ENCODE assay signal across 27 mouse cellular contexts in genomic region chr15:102590567-102590966, GRCm38 (mm10). TPM values are rescaled to one million over a fixed set of nuclear protein-coding genes. Genes with fewer than 3 reads are reported as not detected.
A peak's percentile ranks its signal among the peaks of the same experiment; 100 is the strongest.
DNase-seq lines count a peak whose midpoint lies in the region; ATAC-seq and TF ChIP-seq lines count a peak whose summit lies in the region.
"Had no signal": no experiment of that assay in that cellular context is flagged by ENCODE, and none has a peak within 500 bp of the region (broad histone marks: within the 10 kb centered on the region; RNA-seq: fewer than 3 reads in every experiment).

No protein-coding gene starts in this region.

- H3K27ac ChIP-seq in gastrocnemius, adult 2 months = peak overlapping the region; percentile 72
- peak overlapping the region; percentile 40; the same call in 1 of the 2 replicates for H3K27ac ChIP-seq in heart, postnatal 0 days (ENCODE audit: low read depth)
- H3K27ac ChIP-seq in heart, embryonic 11.5 days (ENCODE audit: low read depth, low read length) = no peak overlapping the region
- H3K27ac ChIP-seq in limb, embryonic 14.5 days (replicated peaks; ENCODE audit: low read depth, low read length) = no peak overlapping the region
- H3K27ac ChIP-seq in limb, embryonic 10.5 days = no peak overlapping the region
- H3K27ac ChIP-seq: forebrain, embryonic 13.5 days; hindbrain, embryonic 10.5 days; hindbrain, postnatal 0 days; limb, embryonic 13.5 days; liver, embryonic 14.5 days had no signal

- H3K4me3 ChIP-seq in gastrocnemius, adult 2 months = no peak overlapping the region
- H3K4me3 ChIP-seq in heart, postnatal 0 days (ENCODE audit: low read depth, low read length) = no peak overlapping the region
- no peak overlapping the region for H3K4me3 ChIP-seq in heart, embryonic 11.5 days (ENCODE audit: low read depth, low read length)
- no peak overlapping the region for H3K4me3 ChIP-seq in limb, embryonic 14.5 days (replicated peaks; ENCODE audit: low read length)
- H3K4me3 ChIP-seq in limb, embryonic 10.5 days = no peak overlapping the region
- H3K4me3 ChIP-seq: forebrain, embryonic 13.5 days; hindbrain, embryonic 10.5 days; limb, embryonic 13.5 days had no signal

- H3K4me1 ChIP-seq in heart, postnatal 0 days (ENCODE audit: control insufficient read depth, insufficient read depth) = peaks cover 13% of the 10 kb centered on the region
- H3K4me1 ChIP-seq in heart, embryonic 11.5 days (ENCODE audit: control insufficient read depth, insufficient read depth, low read length) = 0 out of 2 replicates have a peak, but pooled peaks cover 3% of the 10 kb centered on the region
- peaks cover 20% of the 10 kb centered on the region for H3K4me1 ChIP-seq in limb, embryonic 14.5 days (ENCODE audit: control insufficient read depth, insufficient read depth, low read length)
- peaks cover 26% of the 10 kb centered on the region for H3K4me1 ChIP-seq in limb, embryonic 10.5 days
- H3K4me1 ChIP-seq: hindbrain, embryonic 10.5 days had no signal

- H3K36me3 ChIP-seq in heart, postnatal 0 days (replicated peaks; ENCODE audit: control insufficient read depth, insufficient read depth, low read length) = peaks cover 9% of the 10 kb centered on the region; the same call in 1 of the 2 replicates
- H3K36me3 ChIP-seq in heart, embryonic 11.5 days (ENCODE audit: control insufficient read depth, insufficient read depth, low read length) = no peaks in the 10 kb centered on the region; the same call in 1 of the 2 replicates
- H3K36me3 ChIP-seq in limb, embryonic 14.5 days (ENCODE audit: control insufficient read depth, insufficient read depth, low read length) = peaks cover 10% of the 10 kb centered on the region; the same call in 1 of the 2 replicates
- H3K36me3 ChIP-seq in limb, embryonic 10.5 days = peaks cover 11% of the 10 kb centered on the region

- no peak for DNase-seq in gastrocnemius, adult 2 months
- no peak for DNase-seq in gastrocnemius, adult 8-10 months (ENCODE audit: low spot score in 2 of 2)
- peak; percentile 82 for DNase-seq in heart, postnatal 0 days (ENCODE audit: low spot score)
- DNase-seq in limb, embryonic 14.5 days (ENCODE audit: low spot score) = peak; percentile 73
- no peak for DNase-seq in limb, embryonic 10.5 days (ENCODE audit: low spot score)
- DNase-seq in adipocyte (ENCODE audit: low spot score) = peak; percentile 74
- DNase-seq: adrenal gland, postnatal 36 days; cerebellum, adult 18-20 months; cerebellum, postnatal 36 days; gastrocnemius, postnatal 36 days; lung, postnatal 10 days; right cerebral cortex, postnatal 25 days; thymus, postnatal 36 days had no signal

- TF ChIP-seq POLR2A in limb, embryonic 14.5 days (IDR thresholded peaks at IDR 0.05; ENCODE audit: borderline replicate concordance, extremely low read depth, insufficient read depth, insufficient read length) = no peak

- TF ChIP-seq CTCF in gastrocnemius, adult 2 months (IDR thresholded peaks at IDR 0.05) = no peak
- no peak for TF ChIP-seq CTCF in heart, postnatal 0 days (IDR thresholded peaks at IDR 0.05; ENCODE audit: low read depth)

- H3K9ac ChIP-seq in heart, postnatal 0 days (replicated peaks; ENCODE audit: low read depth, low read length) = no peak overlapping the region
- no peak overlapping the region for H3K9ac ChIP-seq in heart, embryonic 11.5 days (ENCODE audit: low read depth, low read length)
- no peak overlapping the region for H3K9ac ChIP-seq in limb, embryonic 14.5 days (ENCODE audit: low read depth, low read length, severe bottlenecking)
- H3K9ac ChIP-seq: forebrain, embryonic 13.5 days; limb, embryonic 13.5 days; liver, embryonic 14.5 days had no signal

- intact Hi-C loops in gastrocnemius, adult 2 months (cut with DNase I) = loop anchor here (5.0 kb wide), 1 partner anchor 77 kb away; no protein-coding TSS in a partner anchor

- no peak for TF ChIP-seq EP300 in heart, postnatal 0 days (IDR thresholded peaks at IDR 0.05; ENCODE audit: low read depth)

- no peak overlapping the region for H3K4me2 ChIP-seq in heart, postnatal 0 days (ENCODE audit: low read depth, low read length)
- H3K4me2 ChIP-seq in heart, embryonic 11.5 days = no peak overlapping the region
- no peak overlapping the region for H3K4me2 ChIP-seq in limb, embryonic 14.5 days (replicated peaks; ENCODE audit: low read depth, low read length, severe bottlenecking)
- H3K4me2 ChIP-seq: forebrain, embryonic 13.5 days; limb, embryonic 13.5 days had no signal

- no peaks in the 10 kb centered on the region for H3K9me3 ChIP-seq in heart, postnatal 0 days (replicated peaks; ENCODE audit: control insufficient read depth, low read length)
- no peaks in the 10 kb centered on the region for H3K9me3 ChIP-seq in heart, embryonic 11.5 days (replicated peaks; ENCODE audit: control insufficient read depth, low read length)
- no peaks in the 10 kb centered on the region for H3K9me3 ChIP-seq in limb, embryonic 14.5 days (ENCODE audit: control insufficient read depth, low read length)
- no peaks in the 10 kb centered on the region for H3K9me3 ChIP-seq in limb, embryonic 10.5 days (replicated peaks)
- H3K9me3 ChIP-seq: forebrain, embryonic 13.5 days; hindbrain, embryonic 10.5 days; limb, embryonic 13.5 days had no signal

- H3K27me3 ChIP-seq in heart, postnatal 0 days (ENCODE audit: control insufficient read depth, insufficient read depth, low read length) = no peaks in the 10 kb centered on the region
- no peaks in the 10 kb centered on the region for H3K27me3 ChIP-seq in heart, embryonic 11.5 days (ENCODE audit: control insufficient read depth, insufficient read depth, low read length)
- H3K27me3 ChIP-seq in limb, embryonic 14.5 days (ENCODE audit: control insufficient read depth, insufficient read depth, low read length) = no peaks in the 10 kb centered on the region
- H3K27me3 ChIP-seq in limb, embryonic 10.5 days (ENCODE audit: low read depth, poor library complexity, severe bottlenecking) = no peaks in the 10 kb centered on the region
- H3K27me3 ChIP-seq: CH12.LX; forebrain, embryonic 13.5 days; limb, embryonic 13.5 days had no signal

- WGBS in heart, postnatal 0 days = 64% methylated on average over 1 of the region's 1 CpGs
- WGBS in heart, embryonic 11.5 days (ENCODE audit: insufficient replicate concordance) = 87% methylated on average over 1 of the region's 1 CpGs
- WGBS in limb, embryonic 14.5 days = 87% methylated on average over 1 of the region's 1 CpGs
- WGBS in limb, embryonic 10.5 days = 93% methylated on average over 1 of the region's 1 CpGs

- ATAC-seq in heart, postnatal 0 days (ENCODE audit: insufficient read depth, low read depth) = peak; percentile 51
- ATAC-seq in heart, embryonic 11.5 days (replicated peaks; ENCODE audit: insufficient number of reproducible peaks, low FRiP score, low TSS enrichment) = no peak
- 0 out of 2 replicates have a peak, but pooled peaks have one; percentile 33 for ATAC-seq in limb, embryonic 14.5 days (ENCODE audit: low FRiP score, low read depth)
- ATAC-seq: forebrain, embryonic 13.5 days; hindbrain, postnatal 0 days; intestine, postnatal 0 days had no signal

RNA-seq across cellular contexts. Expression of gene Gm28047, which starts 34.3 kb away (rescaled TPM):
- total RNA-seq in gastrocnemius, adult 2 months (2021) = 1 to 10 TPM in 1 of 2 experiments, not detected in 1; 1.8 TPM
- total RNA-seq in gastrocnemius, adult 8-10 months (2022) = 1 to 10 TPM in 3 of 4 experiments, not detected in 1; 1.1 to 1.8 (median 1.8) TPM
- total RNA-seq in heart, postnatal 0 days (2014; rRNA removed; ENCODE audit: low replicate concordance) = not detected in 2 replicates
- not detected in 2 replicates for polyA plus RNA-seq in heart, postnatal 0 days (2015; fragmentation: Nextera tagmentation; extraction: Ambion mirVana)
- polyA plus RNA-seq in heart, embryonic 11.5 days (2014; fragmentation: Nextera tagmentation; extraction: Ambion mirVana) = not detected in 2 replicates
- not detected in 2 replicates for polyA plus RNA-seq in limb, embryonic 14.5 days (2012; rRNA removed)
- polyA plus RNA-seq in limb, embryonic 14.5 days (2014; fragmentation: Nextera tagmentation; extraction: Ambion mirVana) = not detected in 2 replicates
- polyA plus RNA-seq in limb, embryonic 10.5 days (2016; fragmentation: Nextera tagmentation; extraction: Ambion mirVana) = 0.31 TPM in 1 of 2 replicates, not detected in the other
- total RNA-seq: CH12.LX; hindbrain, postnatal 0 days; megakaryocyte-erythroid progenitor cell, adult 5-6 weeks; MEL; midbrain, postnatal 0 days; neutrophil, adult 5-6 weeks had no signal
- polyA plus RNA-seq: forebrain, embryonic 13.5 days; hindbrain, embryonic 10.5 days; intestine, postnatal 0 days; limb, embryonic 13.5 days; liver, embryonic 14.5 days; midbrain, postnatal 0 days; spleen, adult 2 months; stomach, embryonic 14.5 days had no signal

RNA-seq across cellular contexts. Expression of gene Atf7, which starts 34.7 kb away (rescaled TPM):
- 10 to 100 TPM; 60.2 to 62.5 TPM for total RNA-seq in gastrocnemius, adult 2 months (2021)
- total RNA-seq in gastrocnemius, adult 8-10 months (2022) = 10 to 100 TPM; 42.4 to 57.5 (median 51.7) TPM
- total RNA-seq in heart, postnatal 0 days (2014; rRNA removed; ENCODE audit: low replicate concordance) = 12.4 and 16.2 TPM in 2 replicates
- polyA plus RNA-seq in heart, postnatal 0 days (2015; fragmentation: Nextera tagmentation; extraction: Ambion mirVana) = 18.7 and 20.6 TPM in 2 replicates
- 18.8 and 22.1 TPM in 2 replicates for polyA plus RNA-seq in heart, embryonic 11.5 days (2014; fragmentation: Nextera tagmentation; extraction: Ambion mirVana)
- 110 and 155 TPM in 2 replicates for polyA plus RNA-seq in limb, embryonic 14.5 days (2012; rRNA removed)
- polyA plus RNA-seq in limb, embryonic 14.5 days (2014; fragmentation: Nextera tagmentation; extraction: Ambion mirVana) = 50.7 and 51.0 TPM in 2 replicates
- 22.2 and 27.0 TPM in 2 replicates for polyA plus RNA-seq in limb, embryonic 10.5 days (2016; fragmentation: Nextera tagmentation; extraction: Ambion mirVana)

Comparison
In these comparisons a context has a peak if more than half of its experiments do, and no peak if none do; other contexts are left out.
1. DNase-seq: peak in heart, postnatal 0 days (single experiment), limb, embryonic 14.5 days (single experiment) and adipocyte (single experiment); none in gastrocnemius, adult 2 months (single experiment), gastrocnemius, adult 8-10 months (0 of 2) and limb, embryonic 10.5 days (single experiment).
2. H3K27ac ChIP-seq: peak in gastrocnemius, adult 2 months (single experiment) and heart, postnatal 0 days (single experiment); none in heart, embryonic 11.5 days (single experiment), limb, embryonic 14.5 days (single experiment) and limb, embryonic 10.5 days (single experiment).